In genomic region chr14:55885114-55885790, GRCm38 (mm10) we compare ENCODE assay signal across 9 mouse cellular contexts. TPM values are rescaled to one million over a fixed set of nuclear protein-coding genes. Genes with fewer than 3 reads are reported as not detected.
DNase-seq lines count a peak whose midpoint lies in the region; ATAC-seq and TF ChIP-seq lines count a peak whose summit lies in the region.
"Had no signal": no experiment of that assay in that cellular context is flagged by ENCODE, and none has a peak within 500 bp of the region (broad histone marks: within the 10 kb centered on the region; RNA-seq: fewer than 3 reads in every experiment).

No protein-coding gene starts in this region.

- peaks cover 2% of the 10 kb centered on the region; the same call in 1 of the 2 replicates for H3K4me1 ChIP-seq in stomach, postnatal 0 days (replicated peaks; ENCODE audit: control insufficient read depth, insufficient read depth)

- 0 out of 2 replicates have a peak, but pooled peaks have one; percentile 7 for ATAC-seq in frontal cortex, adult (ENCODE audit: low TSS enrichment)
- ATAC-seq in stomach, postnatal 0 days (ENCODE audit: low FRiP score, low TSS enrichment): 0 out of 2 replicates have a peak, but pooled peaks have one; percentile 32
- no peak for ATAC-seq in activated CD4-positive, CD25-positive, alpha-beta regulatory T cell, adult 4 months

- peaks cover 23% of the 10 kb centered on the region for H3K36me3 ChIP-seq in C2C12 (ENCODE audit: control insufficient read depth, insufficient read depth)
- peaks cover 20% of the 10 kb centered on the region for H3K36me3 ChIP-seq in stomach, postnatal 0 days (ENCODE audit: control insufficient read depth, insufficient read depth, low read length)

- H3ac ChIP-seq in C2C12 (ENCODE audit: control insufficient read depth, insufficient read length, low read depth): peak overlapping the region; percentile 46

- peak overlapping the region; percentile 98 for H3K27ac ChIP-seq in stomach, postnatal 0 days (replicated peaks)

- DNase-seq in frontal cortex, postnatal 14 days (ENCODE audit: low spot score in 2 of 2): no peak
- peak; percentile 66 to 71 for DNase-seq in cerebellum, postnatal 25 days
- DNase-seq in heart, postnatal 4 days: peak; percentile 27
- peak; percentile 17 for DNase-seq in lung, postnatal 14 days
- DNase-seq in stomach, postnatal 0 days (ENCODE audit: low spot score): no peak

- H3K27me3 ChIP-seq in C2C12 (ENCODE audit: control insufficient read depth, insufficient read depth, insufficient read length): no peaks in the 10 kb centered on the region
- no peaks in the 10 kb centered on the region for H3K27me3 ChIP-seq in stomach, postnatal 0 days (ENCODE audit: control insufficient read depth, insufficient read depth, low read length)

- H3K9ac ChIP-seq in stomach, postnatal 0 days (ENCODE audit: low read length): peak overlapping the region; percentile 93

- H3K79me2 ChIP-seq in C2C12 (ENCODE audit: control insufficient read depth, insufficient read depth): peaks cover 7% of the 10 kb centered on the region

- no peaks in the 10 kb centered on the region for H3K9me3 ChIP-seq in stomach, postnatal 0 days (ENCODE audit: control insufficient read depth, low read length)

- H3K4me2 ChIP-seq in stomach, postnatal 0 days (replicated peaks; ENCODE audit: low read depth): peak overlapping the region; percentile 80

- no peaks in the 10 kb centered on the region for H3K79me3 ChIP-seq in C2C12 (ENCODE audit: low read depth)

- TF ChIP-seq CTCF in C2C12 (IDR thresholded peaks at IDR 0.05; ENCODE audit: control insufficient read depth, insufficient read depth, insufficient read length): no peak
- TF ChIP-seq CTCF in stomach, postnatal 0 days (IDR thresholded peaks at IDR 0.05; ENCODE audit: low read depth): no peak

- H3K4me3 ChIP-seq in C2C12 (ENCODE audit: insufficient read depth, poor library complexity, severe bottlenecking): peak overlapping the region; percentile 42
- peak overlapping the region; percentile 81 for H3K4me3 ChIP-seq in stomach, postnatal 0 days (ENCODE audit: low read depth, low read length)

- WGBS in stomach, postnatal 0 days: under 1% methylated on average over 16 of the region's 30 CpGs

- no peak for TF ChIP-seq EP300 in stomach, postnatal 0 days (optimal IDR thresholded peaks at IDR 0.05)

TF ChIP-seq in C2C12, 6 proteins besides CTCF, POLR2A, EP300 and RAD21:
- TF ChIP-seq MYOD1 (IDR thresholded peaks at IDR 0.05; ENCODE audit: control insufficient read depth, insufficient read length, low read depth) (no peak), CEBPB (IDR thresholded peaks at IDR 0.05; ENCODE audit: low read depth) (no peak), MAX (IDR thresholded peaks at IDR 0.05) (no peak), FOSL1 (IDR thresholded peaks at IDR 0.05; ENCODE audit: insufficient read depth, low read length, poor library complexity, severe bottlenecking) (no peak), MYOG (IDR thresholded peaks at IDR 0.05; ENCODE audit: control insufficient read depth, extremely low read depth, insufficient read length) (no peak), USF1 (IDR thresholded peaks at IDR 0.05; ENCODE audit: low read depth) (no peak)

RNA-seq across cellular contexts. Expression of gene Khnyn, which starts 0.5 kb away (rescaled TPM):
- polyA plus RNA-seq in C2C12 (2012; fragmentation: generic; extraction: Trizol): 3.6 TPM
- total RNA-seq in heart, postnatal 4 days (2021): 10 to 100 TPM; 11.6 to 12.0 TPM
- polyA plus RNA-seq in stomach, postnatal 0 days (2015; fragmentation: Nextera tagmentation; extraction: Ambion mirVana): 6.4 and 7.5 TPM in 2 replicates
- polyA plus RNA-seq in activated CD4-positive, CD25-positive, alpha-beta regulatory T cell, adult 4 months (2017; shearing (Covaris generic)): 10 to 100 TPM in 1 of 2 experiments, 1 to 10 TPM in 1; 9.9 to 11.6 TPM

RNA-seq across cellular contexts. Expression of gene Cbln3, which starts 1.1 kb away (rescaled TPM):
- 0.05 TPM for polyA plus RNA-seq in C2C12 (2012; fragmentation: generic; extraction: Trizol)
- under 1 TPM; 0.62 to 0.65 TPM for total RNA-seq in heart, postnatal 4 days (2021)
- polyA plus RNA-seq in stomach, postnatal 0 days (2015; fragmentation: Nextera tagmentation; extraction: Ambion mirVana): 0.56 and 0.65 TPM in 2 replicates
- under 1 TPM in 1 of 2 experiments, not detected in 1; 0.24 TPM for polyA plus RNA-seq in activated CD4-positive, CD25-positive, alpha-beta regulatory T cell, adult 4 months (2017; shearing (Covaris generic))

RNA-seq across cellular contexts. Expression of gene Sdr39u1, which starts 14.8 kb away (rescaled TPM):
- polyA plus RNA-seq in C2C12 (2012; fragmentation: generic; extraction: Trizol): 4.7 TPM
- 10 to 100 TPM; 57.0 to 61.3 TPM for total RNA-seq in heart, postnatal 4 days (2021)
- polyA plus RNA-seq in stomach, postnatal 0 days (2015; fragmentation: Nextera tagmentation; extraction: Ambion mirVana): 48.4 and 52.0 TPM in 2 replicates
- 10 to 100 TPM; 66.2 to 86.2 TPM for polyA plus RNA-seq in activated CD4-positive, CD25-positive, alpha-beta regulatory T cell, adult 4 months (2017; shearing (Covaris generic))

RNA-seq across cellular contexts. Expression of gene Nynrin, which starts 31.4 kb away (rescaled TPM):
- 0.13 TPM for polyA plus RNA-seq in C2C12 (2012; fragmentation: generic; extraction: Trizol)
- total RNA-seq in heart, postnatal 4 days (2021): 10 to 100 TPM; 36.0 to 36.3 TPM
- polyA plus RNA-seq in stomach, postnatal 0 days (2015; fragmentation: Nextera tagmentation; extraction: Ambion mirVana): 2.8 and 3.2 TPM in 2 replicates
- polyA plus RNA-seq in activated CD4-positive, CD25-positive, alpha-beta regulatory T cell, adult 4 months (2017; shearing (Covaris generic)): under 1 TPM in 1 of 2 experiments, not detected in 1; 0.08 TPM

RNA-seq across cellular contexts. Expression of gene Cma1, which starts 59.2 kb away (rescaled TPM):
- 0.90 TPM for polyA plus RNA-seq in C2C12 (2012; fragmentation: generic; extraction: Trizol)
- total RNA-seq in heart, postnatal 4 days (2021): 10 to 100 TPM; 10.1 to 12.1 TPM
- 15.4 and 17.5 TPM in 2 replicates for polyA plus RNA-seq in stomach, postnatal 0 days (2015; fragmentation: Nextera tagmentation; extraction: Ambion mirVana)
- not detected for polyA plus RNA-seq in activated CD4-positive, CD25-positive, alpha-beta regulatory T cell, adult 4 months (2017; shearing (Covaris generic))
- total RNA-seq: left cerebral cortex, postnatal 25 days had no signal

Comparison
In these comparisons a context has a peak if more than half of its experiments do, and no peak if none do; other contexts are left out.
1. DNase-seq: peak in cerebellum, postnatal 25 days (2 of 2), heart, postnatal 4 days (single experiment) and lung, postnatal 14 days (single experiment); none in frontal cortex, postnatal 14 days (0 of 2) and stomach, postnatal 0 days (single experiment).